Comparison of ENCODE assay signal across 13 mouse cellular contexts in genomic region chr3:37805805-37806148, GRCm38 (mm10).
DNase-seq lines count a peak whose midpoint lies in the region; ATAC-seq and TF ChIP-seq lines count a peak whose summit lies in the region.
"Had no signal": no experiment of that assay in that cellular context is flagged by ENCODE, and none has a peak within 500 bp of the region (broad histone marks: within the 10 kb centered on the region; RNA-seq: fewer than 3 reads in every experiment).

No protein-coding gene starts in this region.

- WGBS in hindbrain, embryonic 13.5 days, result 74% methylated on average over 6 of the region's 6 CpGs

- no peak overlapping the region for H3K4me3 ChIP-seq in CH12.LX (replicated peaks in 1 of 3; ENCODE audit: low read depth in 2 of 3, low read length in 2 of 3, poor library complexity in 1 of 3)
- H3K4me3 ChIP-seq in hindbrain, embryonic 13.5 days, result no peak overlapping the region
- H3K4me3 ChIP-seq: forebrain, embryonic 15.5 days; midbrain, embryonic 13.5 days had no signal

- no peak for TF ChIP-seq POLR2A in CH12.LX (IDR thresholded peaks at IDR 0.05; ENCODE audit: low read depth, low read length)

- H3K79me2 ChIP-seq in CH12.LX (replicated peaks; ENCODE audit: control insufficient read depth, extremely low read depth, insufficient read depth, poor library complexity, severe bottlenecking), result no peaks in the 10 kb centered on the region

- DNase-seq in left cerebral cortex, postnatal 36 days (ENCODE audit: low spot score in 2 of 2), result peak; percentile 14 to 18
- no peak for DNase-seq in left cerebral cortex, adult 18-20 months (ENCODE audit: low spot score in 2 of 2)
- peak; percentile 38 for DNase-seq in CH12.LX (ENCODE audit: extremely low read depth)
- DNase-seq in thymus, postnatal 0 days (ENCODE audit: low spot score), result peak; percentile 88
- DNase-seq in urinary bladder, postnatal 25 days (ENCODE audit: low spot score), result no peak
- DNase-seq in spleen, postnatal 14 days (ENCODE audit: low spot score in 2 of 2), result no peak
- DNase-seq: adrenal gland, postnatal 25 days; cerebellum, postnatal 14 days had no signal

- dilution Hi-C loops in CH12.LX (cut with MboI; ENCODE audit: extremely low pct_ligation_motif_present, extremely low pct_unique_long_range_greater_than_20kb, low sequenced_read_pairs), result no loop called here

- H3K4me2 ChIP-seq in CH12.LX (ENCODE audit: insufficient read depth, low read depth, poor library complexity, severe bottlenecking), result no peak overlapping the region
- no peak overlapping the region for H3K4me2 ChIP-seq in hindbrain, embryonic 13.5 days
- H3K4me2 ChIP-seq: forebrain, embryonic 15.5 days; liver, embryonic 11.5 days; midbrain, embryonic 13.5 days had no signal

- no peak overlapping the region for H3K9ac ChIP-seq in CH12.LX (ENCODE audit: insufficient read depth, low read depth)
- no peak overlapping the region for H3K9ac ChIP-seq in hindbrain, embryonic 13.5 days
- H3K9ac ChIP-seq: forebrain, embryonic 15.5 days; midbrain, embryonic 13.5 days had no signal

- H3K27ac ChIP-seq in CH12.LX (ENCODE audit: insufficient read depth, low read depth), result no peak overlapping the region
- H3K27ac ChIP-seq in hindbrain, embryonic 13.5 days, result no peak overlapping the region
- H3K27ac ChIP-seq: forebrain, embryonic 15.5 days; midbrain, embryonic 13.5 days had no signal

- no peak for TF ChIP-seq RAD21 in CH12.LX (IDR thresholded peaks at IDR 0.05; ENCODE audit: low read depth, low read length)

- in situ Hi-C loops in CH12.LX (cut with MboI; ENCODE audit: low pct_ligation_motif_present, low pct_unique_long_range_greater_than_20kb, low sequenced_read_pairs), result no loop called here

- intact Hi-C loops in left cerebral cortex, postnatal 36 days (cut with DNase I), result no loop called here

- H3K4me1 ChIP-seq in CH12.LX (ENCODE audit: control insufficient read depth in 1 of 2, insufficient read depth in 2 of 2), result peaks cover 3 to 19% of the 10 kb centered on the region in 2 experiments
- H3K4me1 ChIP-seq in hindbrain, embryonic 13.5 days (replicated peaks), result no peaks in the 10 kb centered on the region
- H3K4me1 ChIP-seq: forebrain, embryonic 15.5 days; midbrain, embryonic 13.5 days had no signal

- no peaks in the 10 kb centered on the region for H3K36me3 ChIP-seq in CH12.LX (replicated peaks in 1 of 2; ENCODE audit: control insufficient read depth in 1 of 2, insufficient read depth in 1 of 2, low read length in 1 of 2)
- no peaks in the 10 kb centered on the region for H3K36me3 ChIP-seq in hindbrain, embryonic 13.5 days
- H3K36me3 ChIP-seq: forebrain, embryonic 15.5 days; midbrain, embryonic 13.5 days had no signal

- peak; percentile 89 to 91 for ATAC-seq in hematopoietic stem cell, adult 5-6 weeks (replicated peaks in 1 of 2; ENCODE audit: insufficient read depth in 1 of 2, low FRiP score in 2 of 2, low TSS enrichment in 1 of 2, low read depth in 1 of 2, poor library complexity in 2 of 2, severe bottlenecking in 2 of 2)
- no peak for ATAC-seq in hindbrain, embryonic 13.5 days (ENCODE audit: low FRiP score)
- ATAC-seq: forebrain, embryonic 15.5 days; midbrain, embryonic 13.5 days had no signal

- TF ChIP-seq EP300 in CH12.LX (IDR thresholded peaks at IDR 0.05; ENCODE audit: low read length), result no peak

- TF ChIP-seq CTCF in CH12.LX (conservative IDR thresholded peaks at IDR 0.05 in 1 of 2, IDR thresholded peaks at IDR 0.05 in 1 of 2; ENCODE audit: low read depth in 2 of 2, low read length in 2 of 2), result no peak

- H3K9me3 ChIP-seq in CH12.LX (replicated peaks; ENCODE audit: low read length), result peaks cover 2% of the 10 kb centered on the region
- peaks cover 12% of the 10 kb centered on the region; the same call in 1 of the 2 replicates for H3K9me3 ChIP-seq in hindbrain, embryonic 13.5 days
- H3K9me3 ChIP-seq: forebrain, embryonic 15.5 days; midbrain, embryonic 13.5 days had no signal

- no peaks in the 10 kb centered on the region for H3K27me3 ChIP-seq in CH12.LX (replicated peaks)
- no peaks in the 10 kb centered on the region for H3K27me3 ChIP-seq in hindbrain, embryonic 13.5 days
- H3K27me3 ChIP-seq: forebrain, embryonic 15.5 days; midbrain, embryonic 13.5 days had no signal

TF ChIP-seq in CH12.LX, 34 proteins besides CTCF, POLR2A, EP300 and RAD21:
- TF ChIP-seq MAX (IDR thresholded peaks at IDR 0.05; ENCODE audit: low read length) (0 out of 2 replicates have a peak, but pooled peaks have one; percentile 21), GABPA (IDR thresholded peaks at IDR 0.05; ENCODE audit: insufficient replicate concordance, low read depth, low read length) (no peak)

Comparison
In these comparisons a context has a peak if more than half of its experiments do, and no peak if none do; other contexts are left out.
1. DNase-seq: peak in left cerebral cortex, postnatal 36 days (2 of 2), CH12.LX (single experiment) and thymus, postnatal 0 days (single experiment); none in left cerebral cortex, adult 18-20 months (0 of 2), urinary bladder, postnatal 25 days (single experiment) and spleen, postnatal 14 days (0 of 2).